Mouse (Mus musculus) adrenal gland, adult 10 weeks (tissue): ENCODE measurements around the gene Galnt17. TPM values are rescaled to one million over a fixed set of nuclear protein-coding genes. Genes with fewer than 3 reads are reported as not detected.

Experiments
- polyA plus RNA-seq: library from polyadenylated mRNA; stranded (reverse); fragments of 350-450 nt; fragmentation: Illumina TruSeq; extraction: RNeasy Lipid Tissue Mini Kit (QIAGEN cat#74804); gene quantifications from one replicate; pipeline ENCODE4 v1.2.3, GENCODE M21; 2014; ENCODE audit warnings: low read depth, low replicate concordance

Galnt17 gene
- 0.99 TPM for polyA plus RNA-seq

DNA sequence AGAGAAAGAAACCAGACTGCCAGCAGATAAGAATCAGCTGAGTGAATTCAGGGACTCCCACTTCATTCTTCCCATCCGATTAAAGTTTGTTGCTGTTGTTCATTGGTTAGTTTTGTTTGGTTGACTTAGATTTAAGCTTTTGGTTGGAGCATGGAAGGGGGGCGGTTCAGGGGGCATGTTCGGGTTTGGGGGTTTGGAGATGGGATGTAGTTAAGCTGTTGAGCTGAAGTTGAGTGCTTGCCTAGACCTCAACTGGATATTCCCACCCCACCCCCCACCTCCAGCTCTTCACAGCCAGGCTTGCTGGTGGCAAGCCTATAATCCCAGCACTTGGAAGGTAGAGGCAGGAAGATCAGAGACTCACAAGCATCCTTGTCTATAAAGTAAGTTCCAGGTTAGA is at the start of gene Galnt17:
Galnt17 (minus strand) TSS at position 101 of the 400 bp plus-strand sequence.

